Mouse (Mus musculus) cerebellum, adult 9-10 months (tissue): ENCODE results near the gene Thsd7b.
"Not testable (repeated sequence)": the region's sequence is repeated elsewhere in the genome, so short reads cannot be mapped to it uniquely, and the experiment has no call there.

Source experiments
- DNase-seq: peaks from one replicate; pipeline ENCODE4 v3.0.0; 2022

Thsd7b gene

GRCm38 (mm10) chr1:130112580-130113314, 839.6 kb downstream of the Thsd7b start:
- DNase-seq = no peak

GRCm38 (mm10) chr1:130113549-130113948, 840.4 kb downstream of the Thsd7b start:
- no peak for DNase-seq

GRCm38 (mm10) chr1:130130901-130131300, 857.8 kb downstream of the Thsd7b start:
- no peak for DNase-seq

- DNase-seq = no peak
Measured at GRCm38 (mm10) chr1:130166187-130166586, 893.1 kb downstream of the Thsd7b start.

GRCm38 (mm10) chr1:130167260-130167659, 894.2 kb downstream of the Thsd7b start:
- DNase-seq = no peak

GRCm38 (mm10) chr1:130169875-130170274, 896.8 kb downstream of the Thsd7b start:
- DNase-seq = no peak

- no peak for DNase-seq
Measured at GRCm38 (mm10) chr1:130170290-130170689, 897.2 kb downstream of the Thsd7b start.

- DNase-seq = not testable (repeated sequence)
Measured at GRCm38 (mm10) chr1:130186836-130187235, 913.7 kb downstream of the Thsd7b start.

GRCm38 (mm10) chr1:130192190-130193028, 919.3 kb downstream of the Thsd7b start:
- peak; percentile 10 for DNase-seq

- DNase-seq = no peak
Measured at GRCm38 (mm10) chr1:130217404-130217803, 944.3 kb downstream of the Thsd7b start.

- DNase-seq = no peak
Measured at GRCm38 (mm10) chr1:130222904-130223303, 949.8 kb downstream of the Thsd7b start.

- DNase-seq = no peak
Measured at GRCm38 (mm10) chr1:130245563-130245962, 972.5 kb downstream of the Thsd7b start.

GRCm38 (mm10) chr1:130246264-130246663, 973.2 kb downstream of the Thsd7b start:
- not testable (repeated sequence) for DNase-seq

- not testable (repeated sequence) for DNase-seq
Measured at GRCm38 (mm10) chr1:130246930-130247329, 973.8 kb downstream of the Thsd7b start.

GRCm38 (mm10) chr1:130262046-130262445, 988.9 kb downstream of the Thsd7b start:
- no peak for DNase-seq
